In the genomic region with DNA sequence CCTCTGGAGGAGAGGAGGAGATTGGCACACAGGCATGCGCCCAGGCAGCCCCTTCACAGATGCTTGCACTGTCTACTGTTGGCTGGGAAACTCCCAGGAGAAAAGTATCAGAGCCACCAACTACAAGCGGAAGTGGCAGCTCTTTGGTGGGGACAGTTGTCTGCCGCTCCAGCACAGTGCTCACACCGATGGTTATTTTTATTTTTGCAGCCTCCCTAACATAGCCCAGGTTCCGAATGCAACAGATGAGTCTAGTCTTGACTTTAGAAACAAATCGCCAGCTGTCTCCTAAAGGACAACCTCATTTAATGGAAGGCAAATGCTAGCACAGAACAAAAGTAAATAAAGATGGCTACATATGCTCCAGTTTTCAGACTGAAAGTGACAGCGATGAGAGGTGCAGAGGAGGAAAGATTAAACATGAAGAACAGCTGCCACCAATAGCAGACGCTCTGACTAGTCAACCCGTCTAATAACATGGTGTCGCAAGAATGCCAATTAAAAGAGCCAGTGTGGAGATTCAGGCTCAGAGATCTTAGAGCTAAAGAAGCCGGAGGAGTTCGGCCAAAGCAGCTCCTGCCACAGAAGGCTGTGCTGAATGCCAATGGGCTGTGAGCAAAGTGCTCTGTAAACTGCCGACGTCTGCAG, we compare ENCODE assay signal across 8 mouse cellular contexts.
A peak's percentile ranks its signal among the peaks of the same experiment; 100 is the strongest.
DNase-seq lines count a peak whose midpoint lies in the region; ATAC-seq and TF ChIP-seq lines count a peak whose summit lies in the region.
"Had no signal": no experiment of that assay in that cellular context is flagged by ENCODE, and none has a peak within 500 bp of the region (broad histone marks: within the 10 kb centered on the region; RNA-seq: fewer than 3 reads in every experiment).

No protein-coding gene starts in this region.

- H3K4me2 ChIP-seq in hindbrain, embryonic 13.5 days: peak overlapping the region; percentile 3; the same call in 1 of the 2 replicates
- H3K4me2 ChIP-seq in lung, embryonic 16.5 days (ENCODE audit: low read depth, low read length): no peak overlapping the region; the same call in 1 of the 2 replicates

- peaks cover 57% of the 10 kb centered on the region for H3K4me1 ChIP-seq in hindbrain, embryonic 13.5 days (replicated peaks)
- H3K4me1 ChIP-seq in lung, embryonic 16.5 days (replicated peaks; ENCODE audit: control insufficient read depth, insufficient read depth, low read length): peaks cover 52% of the 10 kb centered on the region
- H3K4me1 ChIP-seq in thymus, adult 2 months (replicated peaks; ENCODE audit: control insufficient read depth, insufficient read depth, low read length): peaks cover 4% of the 10 kb centered on the region

- TF ChIP-seq POLR2A in thymus, adult 2 months (IDR thresholded peaks at IDR 0.05; ENCODE audit: control insufficient read depth, extremely low read depth, insufficient read depth, low read length, poor library complexity): no peak

- no peak overlapping the region for H3K9ac ChIP-seq in hindbrain, embryonic 13.5 days
- H3K9ac ChIP-seq in lung, embryonic 16.5 days (ENCODE audit: low read length): no peak overlapping the region

- no peak for ATAC-seq in hindbrain, embryonic 13.5 days (ENCODE audit: low FRiP score)
- ATAC-seq in lung, embryonic 16.5 days (ENCODE audit: low read depth): peak; percentile 49
- ATAC-seq: activated CD4-positive, CD25-positive, alpha-beta regulatory T cell, adult 4 months had no signal

- peak; percentile 74 for DNase-seq in right cerebral cortex, adult 18-20 months
- DNase-seq in right cerebral cortex, postnatal 14 days: no peak
- no peak for DNase-seq in thymus, postnatal 25 days
- DNase-seq in yolk sac, embryonic 10.5 days (ENCODE audit: low spot score): no peak
- no peak for DNase-seq in thymus, adult 2 months

- H3K4me3 ChIP-seq in hindbrain, embryonic 13.5 days: no peak overlapping the region
- no peak overlapping the region for H3K4me3 ChIP-seq in lung, embryonic 16.5 days (ENCODE audit: low read length)
- no peak overlapping the region for H3K4me3 ChIP-seq in thymus, adult 2 months (ENCODE audit: control insufficient read depth, insufficient read depth, low read length)

- 35% methylated on average over 14 of the region's 14 CpGs for WGBS in hindbrain, embryonic 13.5 days
- WGBS in lung, embryonic 16.5 days: 29% methylated on average over 14 of the region's 14 CpGs
- 95% methylated on average over 14 of the region's 14 CpGs for WGBS in thymus, adult 2 months

- no peak for TF ChIP-seq CTCF in thymus, adult 2 months (IDR thresholded peaks at IDR 0.05; ENCODE audit: borderline replicate concordance, control insufficient read depth, extremely low read depth, insufficient read depth, low read length, poor library complexity)

- no peaks in the 10 kb centered on the region for H3K36me3 ChIP-seq in hindbrain, embryonic 13.5 days
- H3K36me3 ChIP-seq in lung, embryonic 16.5 days (ENCODE audit: control insufficient read depth, insufficient read depth, low read length): no peaks in the 10 kb centered on the region
- no peaks in the 10 kb centered on the region for H3K36me3 ChIP-seq in thymus, adult 2 months (ENCODE audit: control insufficient read depth, insufficient read depth, low read length)

- no peaks in the 10 kb centered on the region for H3K9me3 ChIP-seq in hindbrain, embryonic 13.5 days
- H3K9me3 ChIP-seq in lung, embryonic 16.5 days (ENCODE audit: control insufficient read depth, low read length): no peaks in the 10 kb centered on the region

- H3K27me3 ChIP-seq in hindbrain, embryonic 13.5 days: no peaks in the 10 kb centered on the region
- H3K27me3 ChIP-seq in lung, embryonic 16.5 days (ENCODE audit: control insufficient read depth, insufficient read depth, low read depth, low read length): no peaks in the 10 kb centered on the region
- no peaks in the 10 kb centered on the region for H3K27me3 ChIP-seq in thymus, adult 2 months (ENCODE audit: control insufficient read depth, insufficient read depth, low read length)

- peak overlapping the region; percentile 44 for H3K27ac ChIP-seq in hindbrain, embryonic 13.5 days
- 0 out of 2 replicates have a peak overlapping the region, but pooled peaks have one; percentile 40 for H3K27ac ChIP-seq in lung, embryonic 16.5 days (ENCODE audit: low read length)
- no peak overlapping the region for H3K27ac ChIP-seq in thymus, adult 2 months (ENCODE audit: control insufficient read depth, insufficient read depth, low read length)
